Comparison of ENCODE assay signal across 17 mouse cellular contexts in genomic region chr4:100811802-100812510, GRCm38 (mm10). TPM values are rescaled to one million over a fixed set of nuclear protein-coding genes. Genes with fewer than 3 reads are reported as not detected.
A peak's percentile ranks its signal among the peaks of the same experiment; 100 is the strongest.
DNase-seq lines count a peak whose midpoint lies in the region; ATAC-seq and TF ChIP-seq lines count a peak whose summit lies in the region.
"Had no signal": no experiment of that assay in that cellular context is flagged by ENCODE, and none has a peak within 500 bp of the region (broad histone marks: within the 10 kb centered on the region; RNA-seq: fewer than 3 reads in every experiment).

No protein-coding gene starts in this region.

- no peak for DNase-seq in heart, postnatal 25 days (ENCODE audit: low spot score)
- peak; percentile 11 for DNase-seq in lung, postnatal 10 days
- no peak for DNase-seq in lung, adult 2 months
- DNase-seq in forebrain, postnatal 0 days: peak; percentile 32
- DNase-seq in retina, embryonic 14.5 days (ENCODE audit: low spot score): no peak
- DNase-seq: adrenal gland, postnatal 25 days; B cell, adult 2 months; cerebellum, adult 8-10 months; kidney, postnatal 25 days; liver, embryonic 13.5 days had no signal

- TF ChIP-seq CTCF in lung, adult 2 months (IDR thresholded peaks at IDR 0.05; ENCODE audit: insufficient read depth, low read length): no peak
- TF ChIP-seq CTCF in forebrain, postnatal 0 days (IDR thresholded peaks at IDR 0.05; ENCODE audit: low read depth): no peak

- no peak for ATAC-seq in heart, embryonic 14.5 days (ENCODE audit: insufficient number of reproducible peaks, insufficient read depth, low FRiP score, low read depth)
- ATAC-seq in forebrain, postnatal 0 days: peak; percentile 67
- no peak; the same call in 1 of the 2 replicates for ATAC-seq in midbrain, embryonic 15.5 days (replicated peaks)
- ATAC-seq in erythroblast, adult 5-6 weeks (replicated peaks; ENCODE audit: low FRiP score, poor library complexity, severe bottlenecking): no peak
- ATAC-seq: Patski had no signal

- H3K4me2 ChIP-seq in heart, embryonic 14.5 days (ENCODE audit: low read length): peak overlapping the region; percentile 16; the same call in 1 of the 2 replicates
- peak overlapping the region; percentile 10 for H3K4me2 ChIP-seq in forebrain, postnatal 0 days (ENCODE audit: low read depth)
- peak overlapping the region; percentile 18; the same call in 1 of the 2 replicates for H3K4me2 ChIP-seq in midbrain, embryonic 15.5 days
- H3K4me2 ChIP-seq: embryonic facial prominence, embryonic 12.5 days; liver, embryonic 13.5 days had no signal

- H3K4me3 ChIP-seq in heart, embryonic 14.5 days (ENCODE audit: control insufficient read depth in 1 of 2, insufficient read depth in 1 of 2, low read depth in 1 of 2, low read length in 2 of 2): no peak overlapping the region
- H3K4me3 ChIP-seq in lung, adult 2 months (replicated peaks; ENCODE audit: extremely low read depth, low read depth, low read length): no peak overlapping the region
- no peak overlapping the region for H3K4me3 ChIP-seq in forebrain, postnatal 0 days (ENCODE audit: low read depth, low read length)
- no peak overlapping the region for H3K4me3 ChIP-seq in midbrain, embryonic 15.5 days
- H3K4me3 ChIP-seq: embryonic facial prominence, embryonic 12.5 days; heart, embryonic 10.5 days; liver, embryonic 13.5 days had no signal

- H3K36me3 ChIP-seq in heart, embryonic 14.5 days (ENCODE audit: control insufficient read depth, insufficient read depth, low read length): no peaks in the 10 kb centered on the region
- H3K36me3 ChIP-seq in forebrain, postnatal 0 days (ENCODE audit: insufficient read depth): no peaks in the 10 kb centered on the region
- H3K36me3 ChIP-seq in midbrain, embryonic 15.5 days (replicated peaks): no peaks in the 10 kb centered on the region
- H3K36me3 ChIP-seq: embryonic facial prominence, embryonic 12.5 days; heart, embryonic 10.5 days; liver, embryonic 13.5 days had no signal

- no peak overlapping the region for H3K9ac ChIP-seq in heart, embryonic 14.5 days (ENCODE audit: low read length)
- no peak overlapping the region for H3K9ac ChIP-seq in forebrain, postnatal 0 days
- H3K9ac ChIP-seq in midbrain, embryonic 15.5 days: no peak overlapping the region
- H3K9ac ChIP-seq: embryonic facial prominence, embryonic 12.5 days; liver, embryonic 13.5 days had no signal

- no peak overlapping the region for H3K27ac ChIP-seq in heart, embryonic 14.5 days (replicated peaks in 1 of 2; ENCODE audit: control insufficient read depth in 1 of 2, insufficient read depth in 1 of 2, low read depth in 2 of 2, low read length in 2 of 2)
- H3K27ac ChIP-seq in forebrain, postnatal 0 days (ENCODE audit: low read depth, low read length): 0 out of 2 replicates have a peak overlapping the region, but pooled peaks have one; percentile 15
- H3K27ac ChIP-seq in midbrain, embryonic 15.5 days: 0 out of 2 replicates have a peak overlapping the region, but pooled peaks have one; percentile 57
- H3K27ac ChIP-seq: embryonic facial prominence, embryonic 12.5 days; heart, embryonic 10.5 days; liver, embryonic 13.5 days had no signal

- intact Hi-C loops in heart, postnatal 25 days (cut with DNase I): loop anchor here (5.0 kb wide), 1 partner anchor 35 kb away; the partner anchor contains the start of gene Cachd1

- no peak for TF ChIP-seq POLR2A in lung, adult 2 months (IDR thresholded peaks at IDR 0.05; ENCODE audit: borderline replicate concordance, extremely low read depth, low read depth, low read length)

- no peaks in the 10 kb centered on the region for H3K27me3 ChIP-seq in heart, embryonic 14.5 days (ENCODE audit: control insufficient read depth, insufficient read depth, low read length)
- no peaks in the 10 kb centered on the region for H3K27me3 ChIP-seq in forebrain, postnatal 0 days (ENCODE audit: insufficient read depth, low read length)
- H3K27me3 ChIP-seq in midbrain, embryonic 15.5 days (replicated peaks): no peaks in the 10 kb centered on the region
- H3K27me3 ChIP-seq: embryonic facial prominence, embryonic 12.5 days; liver, embryonic 13.5 days; Patski had no signal

- H3K9me3 ChIP-seq in heart, embryonic 14.5 days (ENCODE audit: control insufficient read depth, low read length): no peaks in the 10 kb centered on the region
- H3K9me3 ChIP-seq in forebrain, postnatal 0 days (ENCODE audit: low read length): no peaks in the 10 kb centered on the region
- H3K9me3 ChIP-seq in midbrain, embryonic 15.5 days: no peaks in the 10 kb centered on the region
- H3K9me3 ChIP-seq: embryonic facial prominence, embryonic 12.5 days; heart, embryonic 10.5 days; liver, embryonic 13.5 days had no signal

- peaks cover 0 to 21% of the 10 kb centered on the region in 2 experiments; a peak in 3 of 4 replicates for H3K4me1 ChIP-seq in heart, embryonic 14.5 days (ENCODE audit: control insufficient read depth in 2 of 2, insufficient read depth in 2 of 2, low read length in 2 of 2)
- peaks cover 7% of the 10 kb centered on the region; the same call in 1 of the 2 replicates for H3K4me1 ChIP-seq in lung, adult 2 months (ENCODE audit: control insufficient read depth, insufficient read depth, low read length)
- no peaks in the 10 kb centered on the region; the same call in 1 of the 2 replicates for H3K4me1 ChIP-seq in forebrain, postnatal 0 days (ENCODE audit: insufficient read depth)
- peaks cover 27% of the 10 kb centered on the region for H3K4me1 ChIP-seq in midbrain, embryonic 15.5 days
- H3K4me1 ChIP-seq: heart, embryonic 10.5 days; liver, embryonic 13.5 days had no signal

- 56% methylated on average over 8 of the region's 8 CpGs for WGBS in heart, embryonic 14.5 days
- WGBS in lung, adult 2 months: 49% methylated on average over 8 of the region's 8 CpGs
- WGBS in forebrain, postnatal 0 days: 11% methylated on average over 8 of the region's 8 CpGs
- WGBS in midbrain, embryonic 15.5 days: 18% methylated on average over 8 of the region's 8 CpGs

RNA-seq across cellular contexts. Expression of gene Cachd1, which starts 35.5 kb away (rescaled TPM):
- polyA plus RNA-seq in heart, embryonic 14.5 days (2014; fragmentation: Nextera tagmentation; extraction: Ambion mirVana): 9.2 and 12.3 TPM in 2 replicates
- total RNA-seq in heart, postnatal 25 days (2021): 1 to 10 TPM; 3.7 to 3.8 TPM
- 41.8 and 43.1 TPM in 2 replicates for polyA plus RNA-seq in lung, adult 2 months (2012; rRNA removed)
- 12.2 and 16.9 TPM in 2 replicates for total RNA-seq in forebrain, postnatal 0 days (2014; rRNA removed)
- polyA plus RNA-seq in forebrain, postnatal 0 days (2015; fragmentation: Nextera tagmentation; extraction: Ambion mirVana): 7.6 and 12.9 TPM in 2 replicates
- polyA plus RNA-seq in midbrain, embryonic 15.5 days (2015; fragmentation: Nextera tagmentation; extraction: Ambion mirVana): 41.8 and 48.7 TPM in 2 replicates
- total RNA-seq in erythroblast, adult 5-6 weeks (2015; ENCODE audit: low replicate concordance): 85.7 and 130 TPM in 2 replicates
- 39.9 and 49.1 TPM in 2 replicates for total RNA-seq in erythroblast, adult 5-6 weeks (2017; ENCODE audit: low replicate concordance)
- total RNA-seq: monocyte, adult 5-6 weeks had no signal

Comparison
In these comparisons a context has a peak if more than half of its experiments do, and no peak if none do; other contexts are left out.
1. DNase-seq: peak in lung, postnatal 10 days (single experiment) and forebrain, postnatal 0 days (single experiment); none in heart, postnatal 25 days (single experiment), lung, adult 2 months (single experiment) and retina, embryonic 14.5 days (single experiment).
2. H3K27ac ChIP-seq: peak in forebrain, postnatal 0 days (single experiment) and midbrain, embryonic 15.5 days (single experiment); none in heart, embryonic 14.5 days (0 of 2).
3. Peak in every context shown above with its lines, with median percentiles within 50 percentile points of each other: H3K4me2 ChIP-seq.